Mouse (Mus musculus): ENCODE data around the gene Kcnb1.

- TF ChIP-seq CTCF (IDR thresholded peaks at IDR 0.05; ENCODE audit: low read depth, low read length) (no peak), POLR2A (IDR thresholded peaks at IDR 0.05; ENCODE audit: insufficient read depth, low read length) (no peak), EP300 (IDR thresholded peaks at IDR 0.05; ENCODE audit: insufficient read depth, low read depth, low read length) (no peak)
These were observed 46.0 kb downstream of the Kcnb1 start for GRCm38 (mm10) chr2:167143914-167144313.

All from ES-Bruce4 (cell line).